In genomic region chr14:50896747-50897373, GRCm38 (mm10) we compare ENCODE assay signal across 7 mouse cellular contexts. TPM values are rescaled to one million over a fixed set of nuclear protein-coding genes. Genes with fewer than 3 reads are reported as not detected.
DNase-seq lines count a peak whose midpoint lies in the region; ATAC-seq lines count a peak whose summit lies in the region.

No protein-coding gene starts in this region.

- ATAC-seq in megakaryocyte, adult 5-6 weeks (ENCODE audit: poor library complexity, severe bottlenecking): no peak
- no peak for ATAC-seq in heart, embryonic 12.5 days (ENCODE audit: insufficient number of reproducible peaks, low FRiP score)
- peak; percentile 53; the same call in 1 of the 2 replicates for ATAC-seq in neural tube, embryonic 11.5 days (ENCODE audit: insufficient read depth, low FRiP score, low TSS enrichment)
- no peak for ATAC-seq in activated CD4-positive, CD25-positive, alpha-beta regulatory T cell, adult 4 months

- no peak overlapping the region for H3K27ac ChIP-seq in heart, embryonic 12.5 days (ENCODE audit: poor library complexity, severe bottlenecking)
- H3K27ac ChIP-seq in neural tube, embryonic 11.5 days (ENCODE audit: low read depth, low read length): no peak overlapping the region

- H3K4me2 ChIP-seq in heart, embryonic 12.5 days: peak overlapping the region; percentile 83
- H3K4me2 ChIP-seq in neural tube, embryonic 11.5 days (ENCODE audit: low read depth): peak overlapping the region; percentile 83

- intact Hi-C loops in left cerebral cortex, postnatal 36 days (cut with DNase I): no loop called here

- peak overlapping the region; percentile 7 for H3K4me3 ChIP-seq in megakaryocyte, embryonic 14.5 days (replicated peaks)
- peak overlapping the region; percentile 49 for H3K4me3 ChIP-seq in heart, embryonic 12.5 days
- peak overlapping the region; percentile 43 for H3K4me3 ChIP-seq in neural tube, embryonic 11.5 days (ENCODE audit: low read depth, low read length)

- H3K27me3 ChIP-seq in megakaryocyte, embryonic 14.5 days (replicated peaks): peaks cover 32% of the 10 kb centered on the region
- H3K27me3 ChIP-seq in heart, embryonic 12.5 days (replicated peaks): peaks cover 33% of the 10 kb centered on the region
- 0 out of 2 replicates have a peak, but pooled peaks cover 2% of the 10 kb centered on the region for H3K27me3 ChIP-seq in neural tube, embryonic 11.5 days (ENCODE audit: control insufficient read depth, insufficient read depth, low read length)

- peak; percentile 73 to 80 for DNase-seq in cerebellum, postnatal 25 days
- DNase-seq in left cerebral cortex, postnatal 36 days (ENCODE audit: low spot score in 2 of 2): peak; percentile 47 to 53
- DNase-seq in neural tube, embryonic 11.5 days (ENCODE audit: low spot score): peak; percentile 24

- 19% methylated on average over 23 of the region's 23 CpGs for WGBS in heart, embryonic 12.5 days
- WGBS in neural tube, embryonic 11.5 days: 19% methylated on average over 23 of the region's 23 CpGs

- H3K36me3 ChIP-seq in megakaryocyte, embryonic 14.5 days (replicated peaks; ENCODE audit: low read length): no peaks in the 10 kb centered on the region
- H3K36me3 ChIP-seq in heart, embryonic 12.5 days: no peaks in the 10 kb centered on the region
- H3K36me3 ChIP-seq in neural tube, embryonic 11.5 days (ENCODE audit: control insufficient read depth, insufficient read depth, low read length): no peaks in the 10 kb centered on the region

- peaks cover 25% of the 10 kb centered on the region for H3K4me1 ChIP-seq in megakaryocyte, embryonic 14.5 days
- peaks cover 14% of the 10 kb centered on the region for H3K4me1 ChIP-seq in heart, embryonic 12.5 days (replicated peaks)
- peaks cover 5% of the 10 kb centered on the region; the same call in 1 of the 2 replicates for H3K4me1 ChIP-seq in neural tube, embryonic 11.5 days (ENCODE audit: control insufficient read depth, insufficient read depth, low read length)

- peaks cover 9% of the 10 kb centered on the region for H3K9me3 ChIP-seq in megakaryocyte, embryonic 14.5 days
- H3K9me3 ChIP-seq in heart, embryonic 12.5 days (replicated peaks): no peaks in the 10 kb centered on the region
- no peaks in the 10 kb centered on the region for H3K9me3 ChIP-seq in neural tube, embryonic 11.5 days (ENCODE audit: control insufficient read depth, low read length)

- peak overlapping the region; percentile 65 for H3K9ac ChIP-seq in heart, embryonic 12.5 days
- peak overlapping the region; percentile 61 for H3K9ac ChIP-seq in neural tube, embryonic 11.5 days (ENCODE audit: low read length)

RNA-seq across cellular contexts. Expression of gene Klhl33, which starts 0.4 kb away (rescaled TPM):
- polyA plus RNA-seq in megakaryocyte, embryonic 14.5 days (2012; ENCODE audit: insufficient read depth, low replicate concordance): 0.08 and 0.39 TPM in 2 replicates
- total RNA-seq in megakaryocyte, adult 5-6 weeks (2015): 0.07 and 0.27 TPM in 2 replicates
- 0.28 and 0.40 TPM in 2 replicates for total RNA-seq in megakaryocyte, adult 5-6 weeks (2017)
- 0.08 and 0.09 TPM in 2 replicates for polyA plus RNA-seq in heart, embryonic 12.5 days (2016; fragmentation: Nextera tagmentation; extraction: Ambion mirVana)
- total RNA-seq in left cerebral cortex, postnatal 36 days (2021): 1 to 10 TPM; 3.6 to 4.8 TPM
- 0.17 and 0.28 TPM in 2 replicates for polyA plus RNA-seq in neural tube, embryonic 11.5 days (2014; fragmentation: Nextera tagmentation; extraction: Ambion mirVana)
- under 1 TPM in 1 of 2 experiments, not detected in 1; 0.21 TPM for polyA plus RNA-seq in activated CD4-positive, CD25-positive, alpha-beta regulatory T cell, adult 4 months (2017; shearing (Covaris generic))

RNA-seq across cellular contexts. Expression of gene Tep1, which starts 26.5 kb away (rescaled TPM):
- polyA plus RNA-seq in megakaryocyte, embryonic 14.5 days (2012; ENCODE audit: insufficient read depth, low replicate concordance): 4.3 TPM in 1 of 2 replicates, not detected in the other
- total RNA-seq in megakaryocyte, adult 5-6 weeks (2015): 200 and 215 TPM in 2 replicates
- total RNA-seq in megakaryocyte, adult 5-6 weeks (2017): 131 and 161 TPM in 2 replicates
- 6.0 and 6.1 TPM in 2 replicates for polyA plus RNA-seq in heart, embryonic 12.5 days (2016; fragmentation: Nextera tagmentation; extraction: Ambion mirVana)
- 1 to 10 TPM; 2.9 to 4.1 TPM for total RNA-seq in left cerebral cortex, postnatal 36 days (2021)
- polyA plus RNA-seq in neural tube, embryonic 11.5 days (2014; fragmentation: Nextera tagmentation; extraction: Ambion mirVana): 4.9 TPM in 2 replicates
- 10 to 100 TPM; 20.7 to 22.0 TPM for polyA plus RNA-seq in activated CD4-positive, CD25-positive, alpha-beta regulatory T cell, adult 4 months (2017; shearing (Covaris generic))

RNA-seq across cellular contexts. Expression of gene Osgep, which starts 27.8 kb away (rescaled TPM):
- polyA plus RNA-seq in megakaryocyte, embryonic 14.5 days (2012; ENCODE audit: insufficient read depth, low replicate concordance): 14.5 and 15.9 TPM in 2 replicates
- 101 and 107 TPM in 2 replicates for total RNA-seq in megakaryocyte, adult 5-6 weeks (2015)
- total RNA-seq in megakaryocyte, adult 5-6 weeks (2017): 87.9 and 125 TPM in 2 replicates
- polyA plus RNA-seq in heart, embryonic 12.5 days (2016; fragmentation: Nextera tagmentation; extraction: Ambion mirVana): 108 and 111 TPM in 2 replicates
- 10 to 100 TPM; 32.0 to 35.7 TPM for total RNA-seq in left cerebral cortex, postnatal 36 days (2021)
- polyA plus RNA-seq in neural tube, embryonic 11.5 days (2014; fragmentation: Nextera tagmentation; extraction: Ambion mirVana): 164 and 172 TPM in 2 replicates
- 100 to 1,000 TPM in 1 of 2 experiments, 10 to 100 TPM in 1; 73.9 to 108 TPM for polyA plus RNA-seq in activated CD4-positive, CD25-positive, alpha-beta regulatory T cell, adult 4 months (2017; shearing (Covaris generic))

RNA-seq across cellular contexts. Expression of gene Apex1, which starts 27.9 kb away (rescaled TPM):
- polyA plus RNA-seq in megakaryocyte, embryonic 14.5 days (2012; ENCODE audit: insufficient read depth, low replicate concordance): 13.9 and 87.6 TPM in 2 replicates
- 46.3 and 64.2 TPM in 2 replicates for total RNA-seq in megakaryocyte, adult 5-6 weeks (2015)
- 34.8 and 47.0 TPM in 2 replicates for total RNA-seq in megakaryocyte, adult 5-6 weeks (2017)
- polyA plus RNA-seq in heart, embryonic 12.5 days (2016; fragmentation: Nextera tagmentation; extraction: Ambion mirVana): 152 and 159 TPM in 2 replicates
- total RNA-seq in left cerebral cortex, postnatal 36 days (2021): 10 to 100 TPM; 52.0 to 58.6 TPM
- polyA plus RNA-seq in neural tube, embryonic 11.5 days (2014; fragmentation: Nextera tagmentation; extraction: Ambion mirVana): 330 and 340 TPM in 2 replicates
- 100 to 1,000 TPM in 1 of 2 experiments, 10 to 100 TPM in 1; 72.8 to 108 TPM for polyA plus RNA-seq in activated CD4-positive, CD25-positive, alpha-beta regulatory T cell, adult 4 months (2017; shearing (Covaris generic))

RNA-seq across cellular contexts. Expression of gene Pip4p1, which starts 33.8 kb away (rescaled TPM):
- 82.0 and 93.0 TPM in 2 replicates for polyA plus RNA-seq in megakaryocyte, embryonic 14.5 days (2012; ENCODE audit: insufficient read depth, low replicate concordance)
- 115 and 118 TPM in 2 replicates for total RNA-seq in megakaryocyte, adult 5-6 weeks (2015)
- total RNA-seq in megakaryocyte, adult 5-6 weeks (2017): 38.5 and 39.9 TPM in 2 replicates
- polyA plus RNA-seq in heart, embryonic 12.5 days (2016; fragmentation: Nextera tagmentation; extraction: Ambion mirVana): 33.6 and 37.3 TPM in 2 replicates
- total RNA-seq in left cerebral cortex, postnatal 36 days (2021): 100 to 1,000 TPM in 1 of 2 experiments, 10 to 100 TPM in 1; 89.8 to 103 TPM
- polyA plus RNA-seq in neural tube, embryonic 11.5 days (2014; fragmentation: Nextera tagmentation; extraction: Ambion mirVana): 59.4 and 68.4 TPM in 2 replicates
- polyA plus RNA-seq in activated CD4-positive, CD25-positive, alpha-beta regulatory T cell, adult 4 months (2017; shearing (Covaris generic)): 1 to 10 TPM; 3.6 to 4.1 TPM

Comparison
In these comparisons a context has a peak if more than half of its experiments do, and no peak if none do; other contexts are left out.
1. DNase-seq: peak in every context shown above with its lines; median percentile 76 in cerebellum, postnatal 25 days; 50 in left cerebral cortex, postnatal 36 days; 24 in neural tube, embryonic 11.5 days.